Mouse (Mus musculus) megakaryocyte, embryonic 14.5 days (primary cell): ENCODE data around the gene Sorcs2.

ENCODE experiments used
- FLI1 ChIP-seq: IDR thresholded peaks from 2 replicates; pipeline ENCODE4 v1.6.1; 2012; ENCODE audit warnings: low read length, inconsistent platforms, mixed read lengths
- GATA1 ChIP-seq: IDR thresholded peaks from 3 replicates; pipeline ENCODE4 v1.6.1; 2012; ENCODE audit warnings: mixed read lengths, low read length, inconsistent platforms, borderline replicate concordance

DNA sequence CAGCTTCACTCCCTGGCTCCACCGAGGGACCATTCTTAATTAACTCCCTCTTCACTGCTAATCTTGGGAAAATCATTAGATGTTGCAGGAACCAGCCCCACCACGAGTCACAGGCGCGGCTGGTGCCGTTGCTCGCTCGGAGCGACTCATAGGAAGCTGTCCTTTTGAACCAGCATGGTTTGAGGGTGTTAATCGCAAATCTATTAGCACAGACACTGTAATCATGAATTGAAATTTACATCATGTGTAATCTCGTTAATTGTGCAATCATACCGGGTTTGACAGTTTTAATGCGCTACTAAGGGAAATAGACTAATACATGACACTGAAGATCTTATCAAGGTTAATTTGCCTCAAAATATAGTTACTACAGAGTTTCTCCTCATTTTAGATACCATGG is 118.0 kb downstream of the Sorcs2 start:
- no peak for TF ChIP-seq GATA1
- TF ChIP-seq FLI1, result no peak
